Mouse (Mus musculus) testis, postnatal 14 days (tissue): Measurements from ENCODE around the gene Lnpep.
"Not testable (repeated sequence)": the region's sequence is repeated elsewhere in the genome, so short reads cannot be mapped to it uniquely, and the experiment has no call there.

Experiments used
- DNase-seq: peaks from one replicate; pipeline ENCODE4 v3.0.0; 2021; ENCODE audit warnings: low spot score

Lnpep gene

GRCm38 (mm10) chr17:17608416-17608988 is 16.3 kb downstream of the Lnpep start:
- no peak for DNase-seq

GRCm38 (mm10) chr17:17604554-17604953 is 20.3 kb downstream of the Lnpep start:
- DNase-seq, result no peak

- DNase-seq, result no peak
These were observed 21.2 kb downstream of the Lnpep start for GRCm38 (mm10) chr17:17603609-17604008.

- DNase-seq, result no peak
These were observed 22.1 kb downstream of the Lnpep start for GRCm38 (mm10) chr17:17602786-17603185.

GRCm38 (mm10) chr17:17602330-17602729 is 22.5 kb downstream of the Lnpep start:
- DNase-seq, result no peak

GRCm38 (mm10) chr17:17600804-17601252 is 24.0 kb downstream of the Lnpep start:
- peak; percentile 68 for DNase-seq

- no peak for DNase-seq
These were observed 24.8 kb downstream of the Lnpep start for GRCm38 (mm10) chr17:17600001-17600400.

GRCm38 (mm10) chr17:17598355-17598754 is 26.5 kb downstream of the Lnpep start:
- no peak for DNase-seq

GRCm38 (mm10) chr17:17592926-17593325 is 31.9 kb downstream of the Lnpep start:
- no peak for DNase-seq

GRCm38 (mm10) chr17:17587333-17588047 is 37.4 kb downstream of the Lnpep start:
- no peak for DNase-seq

- no peak for DNase-seq
These were observed 39.7 kb downstream of the Lnpep start for GRCm38 (mm10) chr17:17585115-17585514.

GRCm38 (mm10) chr17:17583896-17584295 is 41.0 kb downstream of the Lnpep start:
- no peak for DNase-seq

- no peak for DNase-seq
These were observed 43.6 kb downstream of the Lnpep start for GRCm38 (mm10) chr17:17581234-17581633.

- DNase-seq, result no peak
These were observed 48.5 kb downstream of the Lnpep start for GRCm38 (mm10) chr17:17576399-17576798.

GRCm38 (mm10) chr17:17567071-17567470 is 57.8 kb downstream of the Lnpep start:
- DNase-seq, result no peak

GRCm38 (mm10) chr17:17548958-17549357 is 75.9 kb downstream of the Lnpep start:
- no peak for DNase-seq

- DNase-seq, result no peak
These were observed 93.5 kb downstream of the Lnpep start for GRCm38 (mm10) chr17:17531338-17531737.

GRCm38 (mm10) chr17:17516384-17517016 is 108.3 kb downstream of the Lnpep start:
- no peak for DNase-seq

GRCm38 (mm10) chr17:17506677-17507076 is 118.2 kb downstream of the Lnpep start:
- no peak for DNase-seq

- DNase-seq, result no peak
These were observed 125.6 kb downstream of the Lnpep start for GRCm38 (mm10) chr17:17499278-17499677.

- no peak for DNase-seq
These were observed 126.0 kb downstream of the Lnpep start for GRCm38 (mm10) chr17:17498848-17499247.

GRCm38 (mm10) chr17:17496730-17497129 is 128.1 kb downstream of the Lnpep start:
- no peak for DNase-seq

GRCm38 (mm10) chr17:17496234-17496633 is 128.6 kb downstream of the Lnpep start:
- not testable (repeated sequence) for DNase-seq
